Mouse (Mus musculus) forebrain, embryonic 12.5 days (tissue): ENCODE results near the gene Krt80. TPM values are rescaled to one million over a fixed set of nuclear protein-coding genes. Genes with fewer than 3 reads are reported as not detected.

Experiments
- ATAC-seq: fragments of 200-750 bp; cut with Nextera tagmentation; 2 replicates; pipeline ENCODE4 v1.8.0; 2017; ENCODE audit warnings: moderate TSS enrichment; ENCODE audit not compliant: low FRiP score
- H3K27ac ChIP-seq: fragments of 300-500 bp; sonication (generic); 2 replicates; pipeline ENCODE4 v1.5.1; 2016; ENCODE audit warnings: mild to moderate bottlenecking
- H3K27me3 ChIP-seq: fragments of 300-500 bp; sonication (generic); 2 replicates; pipeline ENCODE4 v1.6.1; 2016; ENCODE audit warnings: mild to moderate bottlenecking
- H3K36me3 ChIP-seq: fragments of 300-500 bp; sonication (generic); replicated peaks from 2 replicates; pipeline ENCODE4 v1.6.1; 2016; ENCODE audit warnings: mild to moderate bottlenecking
- H3K4me1 ChIP-seq: fragments of 300-500 bp; sonication (generic); 2 replicates; pipeline ENCODE4 v1.6.1; 2016
- H3K4me2 ChIP-seq: fragments of 300-500 bp; sonication (generic); 2 replicates; pipeline ENCODE4 v1.6.1; 2016; ENCODE audit warnings: mild to moderate bottlenecking, moderate library complexity
- H3K4me3 ChIP-seq: fragments of 300-500 bp; sonication (generic); replicated peaks from 2 replicates; pipeline ENCODE4 v1.5.1; 2016; ENCODE audit warnings: mild to moderate bottlenecking
- H3K9ac ChIP-seq: fragments of 300-500 bp; sonication (generic); 2 replicates; pipeline ENCODE4 v1.6.1; 2016; ENCODE audit warnings: mild to moderate bottlenecking
- H3K9me3 ChIP-seq: fragments of 300-500 bp; sonication (generic); 2 replicates; pipeline ENCODE4 v1.6.1; 2016
- WGBS: fragments of 180-500 bp; shearing (Covaris S2); methylation state at CpG from one replicate; pipeline ENCODE4 v1.1.7; 2016; 5-methylcytosine and 5-hydroxymethylcytosine counted together
- polyA plus RNA-seq: library from polyadenylated mRNA; unstranded; fragments of >200 nt; fragmentation: Nextera tagmentation; extraction: Ambion mirVana; gene quantifications from 2 replicates; pipeline ENCODE4 v1.2.1, GENCODE M21; 2016

Gene Krt80
- polyA plus RNA-seq, 1 experiment from 2014 or later: not detected

GRCm38 (mm10) chr15:101390203-101390602 is 20.2 kb upstream of the Krt80 start:
- H3K27ac ChIP-seq: no peak overlapping the region
- no peaks in the 10 kb centered on the region for H3K27me3 ChIP-seq
- no peaks in the 10 kb centered on the region for H3K36me3 ChIP-seq
- no peak overlapping the region for H3K4me2 ChIP-seq
- no peak for ATAC-seq
- H3K9me3 ChIP-seq: no peaks in the 10 kb centered on the region
- WGBS: 82% methylated on average over 5 of the region's 5 CpGs
- H3K4me1 ChIP-seq: no peaks in the 10 kb centered on the region
- no peak overlapping the region for H3K9ac ChIP-seq
- H3K4me3 ChIP-seq: no peak overlapping the region

DNA sequence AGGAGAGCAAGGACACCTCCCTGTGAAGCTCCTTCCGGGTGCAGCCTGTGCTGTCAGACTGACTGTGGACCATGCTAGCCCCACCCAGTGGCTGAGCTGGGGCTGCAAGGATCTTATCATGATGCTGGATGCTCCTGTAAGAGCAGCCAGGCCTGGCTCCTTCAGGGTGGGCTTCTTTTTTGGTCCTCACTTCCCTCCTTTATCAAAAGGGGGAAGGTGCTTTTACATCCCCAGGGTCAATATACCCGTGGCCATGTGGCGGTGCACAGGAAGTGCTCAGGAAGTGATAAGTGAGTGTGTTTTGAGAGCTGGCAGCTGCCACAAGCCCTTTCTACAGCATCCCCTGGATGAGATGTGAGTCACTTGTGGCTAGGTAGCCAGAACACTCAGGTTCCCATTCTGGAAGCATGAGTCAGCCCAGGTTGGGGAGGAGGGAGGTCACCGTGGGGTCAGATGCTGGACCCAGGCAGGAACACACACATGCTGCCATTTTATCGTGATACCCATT is 18.1 kb upstream of the Krt80 start:
- WGBS: 64% methylated on average over 5 of the region's 5 CpGs
- Histone ChIP-seq H3K4me3 (no peak overlapping the region), H3K9me3 (no peaks in the 10 kb centered on the region), H3K9ac (no peak overlapping the region), H3K36me3 (no peaks in the 10 kb centered on the region), H3K27ac (no peak overlapping the region), H3K4me1 (no peaks in the 10 kb centered on the region), H3K27me3 (no peaks in the 10 kb centered on the region), H3K4me2 (no peak overlapping the region)
- ATAC-seq: no peak

- H3K4me2 ChIP-seq: no peak overlapping the region
- no peak for ATAC-seq
- no peaks in the 10 kb centered on the region for H3K9me3 ChIP-seq
- no peaks in the 10 kb centered on the region for H3K4me1 ChIP-seq
- H3K27me3 ChIP-seq: no peaks in the 10 kb centered on the region
- H3K9ac ChIP-seq: no peak overlapping the region
- WGBS: 64% methylated on average over 3 of the region's 3 CpGs
- no peak overlapping the region for H3K27ac ChIP-seq
- H3K4me3 ChIP-seq: no peak overlapping the region
- no peaks in the 10 kb centered on the region for H3K36me3 ChIP-seq
Observed at GRCm38 (mm10) chr15:101387176-101387575, 17.2 kb upstream of the Krt80 start.

DNA sequence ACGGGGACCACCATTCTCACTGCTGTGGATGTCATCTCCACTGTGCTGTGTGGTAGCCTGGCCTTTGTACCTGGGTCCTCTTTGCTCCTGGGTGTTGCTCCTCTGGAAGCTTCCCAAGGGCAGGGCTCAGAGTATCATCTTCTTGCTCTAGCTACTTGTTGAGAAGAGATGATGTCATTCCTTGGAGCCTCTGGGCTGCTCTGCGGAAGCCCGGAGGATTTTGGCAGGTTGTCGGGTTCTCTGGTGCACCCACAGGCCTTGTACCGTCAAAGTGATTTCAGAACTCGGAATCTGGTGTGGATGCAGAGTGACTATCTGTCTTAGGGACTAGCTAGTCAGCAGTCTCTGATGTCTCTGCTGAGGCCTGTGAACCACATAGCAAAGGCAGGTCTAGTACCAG is 15.1 kb upstream of the Krt80 start:
- Histone ChIP-seq H3K27ac (no peak overlapping the region), H3K4me3 (no peak overlapping the region), H3K4me1 (0 out of 2 replicates have a peak, but pooled peaks cover 3% of the 10 kb centered on the region), H3K9me3 (no peaks in the 10 kb centered on the region), H3K27me3 (no peaks in the 10 kb centered on the region), H3K9ac (no peak overlapping the region), H3K4me2 (no peak overlapping the region), H3K36me3 (no peaks in the 10 kb centered on the region)
- WGBS: 88% methylated on average over 6 of the region's 6 CpGs
- no peak for ATAC-seq

DNA sequence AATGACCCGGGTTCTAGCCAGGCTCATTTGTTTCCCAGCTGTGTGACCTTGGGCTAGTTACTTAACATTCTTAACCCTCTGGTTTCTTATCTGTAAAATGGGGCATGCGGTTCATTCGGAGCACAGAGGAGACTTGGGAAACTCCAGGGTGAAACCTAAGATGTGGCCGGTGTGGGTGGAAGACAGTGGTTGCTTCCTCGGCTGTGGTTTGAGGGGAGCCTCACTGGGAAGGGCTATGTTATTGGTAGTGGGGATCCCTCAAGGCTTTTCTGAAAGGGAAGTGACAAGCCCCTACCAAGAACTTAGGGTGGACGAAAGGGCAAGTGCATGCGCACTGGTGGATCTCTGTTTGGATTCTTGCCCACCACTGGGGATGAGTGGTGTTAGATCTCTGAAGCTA is 14.6 kb upstream of the Krt80 start:
- Histone ChIP-seq H3K9ac (no peak overlapping the region), H3K36me3 (no peaks in the 10 kb centered on the region), H3K4me3 (no peak overlapping the region), H3K4me2 (no peak overlapping the region), H3K4me1 (0 out of 2 replicates have a peak, but pooled peaks cover 3% of the 10 kb centered on the region), H3K27ac (no peak overlapping the region), H3K27me3 (no peaks in the 10 kb centered on the region), H3K9me3 (no peaks in the 10 kb centered on the region)
- ATAC-seq: no peak
- WGBS: 82% methylated on average over 7 of the region's 7 CpGs

DNA sequence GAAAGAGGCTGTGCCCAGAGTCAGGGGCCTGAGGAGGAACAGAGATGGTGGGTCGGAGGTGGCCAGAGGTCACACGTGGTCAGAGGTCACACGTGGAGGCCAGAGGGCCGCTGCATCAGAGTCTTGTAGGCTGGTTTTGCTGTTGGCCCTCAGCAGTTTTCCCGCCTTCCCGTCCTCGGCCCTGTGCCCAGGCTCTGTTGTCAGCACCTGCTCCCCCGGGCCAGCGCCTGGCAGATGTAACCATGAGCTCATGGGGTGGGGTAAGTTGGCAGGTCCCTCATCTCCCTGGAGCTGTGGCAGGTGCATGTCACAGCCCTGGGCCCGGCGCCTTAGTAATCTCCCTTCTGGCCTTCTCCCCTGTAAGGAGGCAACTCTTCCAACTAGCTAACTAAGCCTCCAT is 12.8 kb upstream of the Krt80 start:
- H3K9ac ChIP-seq: no peak overlapping the region

GRCm38 (mm10) chr15:101381758-101382157 is 11.8 kb upstream of the Krt80 start:
- Histone ChIP-seq H3K9ac (no peak overlapping the region), H3K9me3 (no peaks in the 10 kb centered on the region), H3K27me3 (no peaks in the 10 kb centered on the region), H3K27ac (no peak overlapping the region), H3K4me1 (0 out of 2 replicates have a peak, but pooled peaks cover 3% of the 10 kb centered on the region), H3K4me2 (no peak overlapping the region), H3K4me3 (no peak overlapping the region), H3K36me3 (no peaks in the 10 kb centered on the region)
- ATAC-seq: no peak
- 61% methylated on average over 9 of the region's 9 CpGs for WGBS

More for the DNA sequence above, 12.8 kb upstream of the Krt80 start:
- H3K9me3 ChIP-seq: no peaks in the 10 kb centered on the region
- WGBS: 84% methylated on average over 11 of the region's 11 CpGs
- H3K27me3 ChIP-seq: no peaks in the 10 kb centered on the region
- H3K4me1 ChIP-seq: 0 out of 2 replicates have a peak, but pooled peaks cover 3% of the 10 kb centered on the region
- H3K36me3 ChIP-seq: no peaks in the 10 kb centered on the region
- ATAC-seq: no peak
- no peak overlapping the region for H3K4me2 ChIP-seq
- no peak overlapping the region for H3K27ac ChIP-seq
- H3K4me3 ChIP-seq: no peak overlapping the region

DNA sequence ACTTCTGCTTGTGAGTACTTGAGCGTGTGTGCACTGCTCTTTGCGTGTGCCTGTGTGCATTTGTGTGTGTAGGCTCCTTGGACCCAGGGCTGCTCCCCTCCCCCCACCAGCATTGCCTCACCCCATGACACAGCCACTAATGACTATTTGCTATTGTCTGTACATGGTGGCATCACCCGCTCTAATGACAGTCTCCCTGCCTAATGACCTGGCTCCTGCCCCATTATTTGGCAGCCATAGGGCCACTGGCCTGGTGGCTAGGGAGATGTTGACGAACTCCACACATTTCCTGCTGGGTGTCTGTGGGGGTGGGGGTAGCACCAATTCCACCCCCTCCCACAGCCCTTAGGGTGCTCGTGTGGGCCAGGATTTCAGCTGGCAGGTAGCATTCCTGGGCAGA is 8.7 kb upstream of the Krt80 start:
- Histone ChIP-seq H3K4me2 (no peak overlapping the region), H3K9ac (no peak overlapping the region), H3K4me1 (peaks cover 8% of the 10 kb centered on the region; the same call in 1 of the 2 replicates), H3K27me3 (peaks cover 4% of the 10 kb centered on the region; the same call in 1 of the 2 replicates), H3K36me3 (no peaks in the 10 kb centered on the region), H3K4me3 (no peak overlapping the region), H3K27ac (no peak overlapping the region), H3K9me3 (no peaks in the 10 kb centered on the region)
- 73% methylated on average over 5 of the region's 5 CpGs for WGBS
- ATAC-seq: no peak

GRCm38 (mm10) chr15:101376776-101377061 is 6.8 kb upstream of the Krt80 start:
- Histone ChIP-seq H3K27me3 (peaks cover 4% of the 10 kb centered on the region; the same call in 1 of the 2 replicates), H3K4me3 (no peak overlapping the region), H3K4me1 (peaks cover 6% of the 10 kb centered on the region; the same call in 1 of the 2 replicates), H3K4me2 (no peak overlapping the region), H3K9me3 (no peaks in the 10 kb centered on the region), H3K9ac (no peak overlapping the region), H3K36me3 (no peaks in the 10 kb centered on the region), H3K27ac (no peak overlapping the region)
- ATAC-seq: no peak
- WGBS: 81% methylated on average over 5 of the region's 5 CpGs

DNA sequence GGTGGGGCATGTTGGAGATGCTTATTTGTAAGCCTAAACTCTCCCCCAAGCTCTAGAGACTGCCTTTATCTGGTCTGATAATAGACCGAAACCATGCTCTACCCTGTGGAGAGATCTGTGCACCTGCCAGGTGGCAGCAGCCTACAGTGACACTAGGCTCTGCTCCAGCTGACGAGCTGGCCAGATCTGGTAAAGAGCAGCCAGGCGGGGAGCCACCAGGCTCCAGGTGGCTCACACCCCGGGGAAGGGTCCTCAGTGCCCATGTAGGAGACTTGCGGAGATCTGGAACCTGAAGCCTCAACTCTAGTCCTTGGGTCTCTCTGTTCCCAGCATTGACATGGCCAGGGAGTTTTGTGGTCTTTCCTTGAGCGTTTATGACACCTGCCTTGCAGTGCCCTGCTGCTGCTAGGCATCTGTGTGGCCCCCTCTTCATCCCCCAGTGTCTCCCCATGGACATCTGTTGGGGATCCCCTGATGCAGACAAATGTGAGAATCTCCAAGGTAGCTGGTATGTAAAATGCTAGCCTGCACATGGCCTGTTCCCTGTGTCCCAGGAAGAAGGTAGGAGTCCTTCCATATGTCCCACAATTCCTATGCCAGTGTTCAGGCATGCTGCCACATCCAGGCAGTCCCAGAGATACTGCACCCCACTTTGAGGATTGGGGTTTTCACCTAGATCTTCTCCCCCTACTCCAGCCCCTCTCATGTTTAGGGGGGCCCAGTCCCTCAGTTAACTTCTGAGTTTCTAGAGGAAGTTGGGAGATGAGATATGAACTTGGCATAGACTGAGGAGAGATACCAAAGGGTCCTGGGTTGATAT is 6.2 kb upstream of the Krt80 start:
- ATAC-seq: no peak
- 70% methylated on average over 6 of the region's 6 CpGs for WGBS

DNA sequence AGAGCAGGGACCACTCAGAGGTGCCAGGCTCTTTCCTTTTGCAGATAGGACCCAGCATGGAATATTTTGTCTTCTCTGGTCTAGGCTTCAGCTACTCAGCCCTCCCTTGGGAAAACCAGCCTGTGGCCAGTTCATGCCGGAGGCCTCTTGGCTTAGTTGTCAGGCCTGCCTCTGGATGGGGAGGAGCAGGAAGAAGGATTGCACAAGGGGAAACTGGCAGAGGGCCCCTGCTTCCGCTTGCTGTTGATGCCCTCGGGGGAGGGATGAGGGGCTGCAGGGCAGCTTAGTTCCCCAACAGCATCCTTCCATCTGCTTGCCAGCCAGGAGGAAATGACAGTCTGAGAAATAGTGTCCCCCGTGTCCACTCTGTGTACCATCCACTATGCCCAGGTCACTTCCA is 4.9 kb upstream of the Krt80 start:
- peaks cover 4% of the 10 kb centered on the region; the same call in 1 of the 2 replicates for H3K27me3 ChIP-seq
- no peak overlapping the region for H3K9ac ChIP-seq
- no peak for ATAC-seq
- no peaks in the 10 kb centered on the region for H3K36me3 ChIP-seq
- H3K4me3 ChIP-seq: no peak overlapping the region
- H3K9me3 ChIP-seq: no peaks in the 10 kb centered on the region
- no peak overlapping the region for H3K27ac ChIP-seq
- H3K4me2 ChIP-seq: no peak overlapping the region
- peaks cover 4% of the 10 kb centered on the region; the same call in 1 of the 2 replicates for H3K4me1 ChIP-seq
- 78% methylated on average over 4 of the region's 4 CpGs for WGBS

More for the DNA sequence above, 6.2 kb upstream of the Krt80 start:
- H3K36me3 ChIP-seq: no peaks in the 10 kb centered on the region
- H3K27ac ChIP-seq: no peak overlapping the region
- peaks cover 4% of the 10 kb centered on the region; the same call in 1 of the 2 replicates for H3K4me1 ChIP-seq
- no peaks in the 10 kb centered on the region for H3K9me3 ChIP-seq
- H3K4me3 ChIP-seq: no peak overlapping the region
- no peak overlapping the region for H3K9ac ChIP-seq
- H3K4me2 ChIP-seq: no peak overlapping the region
- H3K27me3 ChIP-seq: peaks cover 4% of the 10 kb centered on the region; the same call in 1 of the 2 replicates

- H3K4me1 ChIP-seq: peaks cover 4% of the 10 kb centered on the region; the same call in 1 of the 2 replicates
- H3K36me3 ChIP-seq: no peaks in the 10 kb centered on the region
- H3K27me3 ChIP-seq: peaks cover 4% of the 10 kb centered on the region; the same call in 1 of the 2 replicates
- H3K4me3 ChIP-seq: no peak overlapping the region
- no peaks in the 10 kb centered on the region for H3K9me3 ChIP-seq
- no peak overlapping the region for H3K4me2 ChIP-seq
- WGBS: 88% methylated on average over 16 of the region's 16 CpGs
- H3K27ac ChIP-seq: no peak overlapping the region
- ATAC-seq: no peak
- no peak overlapping the region for H3K9ac ChIP-seq
Observed at GRCm38 (mm10) chr15:101373286-101373898, 3.4 kb upstream of the Krt80 start.
